Mouse (Mus musculus): ENCODE results near the gene Exosc8.

GRCm38 (mm10) chr3:54699759-54700301 is 35.4 kb downstream of the Exosc8 start:
- TF ChIP-seq CTCF (IDR thresholded peaks at IDR 0.05; ENCODE audit: low read depth) (no peak), EP300 (IDR thresholded peaks at IDR 0.05; ENCODE audit: low read depth) (peak; percentile 10; the same call in 1 of the 2 replicates)

Data from liver, embryonic 14.5 days (tissue).